Mouse (Mus musculus) midbrain, embryonic 10.5 days (tissue): Measurements from ENCODE around the gene Plekha5. TPM values are rescaled to one million over a fixed set of nuclear protein-coding genes. Genes with fewer than 3 reads are reported as not detected.

Experiments
- DNase-seq: peaks from one replicate; pipeline ENCODE4 v3.0.0-alpha.2; 2017; ENCODE audit warnings: low spot score
- H3K27ac ChIP-seq: fragments of 300-500 bp; sonication (generic); replicated peaks from 2 replicates; pipeline ENCODE4 v1.5.1; 2016; ENCODE audit warnings: mild to moderate bottlenecking
- H3K27me3 ChIP-seq: fragments of 300-500 bp; sonication (generic); 2 replicates; pipeline ENCODE4 v1.6.1; 2016; ENCODE audit warnings: low read depth, mild to moderate bottlenecking; ENCODE audit not compliant: poor library complexity, severe bottlenecking
- H3K36me3 ChIP-seq: fragments of 300-500 bp; sonication (generic); 2 replicates; pipeline ENCODE4 v1.6.1; 2016; ENCODE audit warnings: mild to moderate bottlenecking, moderate library complexity
- H3K4me1 ChIP-seq: fragments of 300-500 bp; sonication (generic); 2 replicates; pipeline ENCODE4 v1.6.1; 2016
- H3K4me3 ChIP-seq: fragments of 300-500 bp; sonication (generic); 2 replicates; pipeline ENCODE4 v1.5.1; 2016; ENCODE audit warnings: mild to moderate bottlenecking, moderate library complexity
- H3K9me3 ChIP-seq: fragments of 300-500 bp; sonication (generic); replicated peaks from 2 replicates; pipeline ENCODE4 v1.6.1; 2016; ENCODE audit warnings: mild to moderate bottlenecking
- WGBS: fragments of 180-500 bp; shearing (Covaris S2); methylation state at CpG from one replicate; pipeline ENCODE4 v1.1.7; 2016; 5-methylcytosine and 5-hydroxymethylcytosine counted together
- polyA plus RNA-seq: library from polyadenylated mRNA; unstranded; fragments of >200 nt; fragmentation: Nextera tagmentation; extraction: Ambion mirVana; gene quantifications from 2 replicates; pipeline ENCODE4 v1.2.1, GENCODE M21; 2016

Plekha5 gene
- polyA plus RNA-seq, 1 experiment from 2014 or later, result 45.9 TPM

- Histone ChIP-seq H3K4me3 (no peak overlapping the region), H3K27ac (no peak overlapping the region), H3K4me1 (peaks cover 4% of the 10 kb centered on the region; the same call in 1 of the 2 replicates), H3K9me3 (no peaks in the 10 kb centered on the region; the same call in 1 of the 2 replicates), H3K27me3 (no peaks in the 10 kb centered on the region), H3K36me3 (peaks cover 23% of the 10 kb centered on the region)
- no peak for DNase-seq
- 93% methylated on average over 7 of the region's 7 CpGs for WGBS
Observed at GRCm38 (mm10) chr6:140501841-140502240, 78.0 kb downstream of the Plekha5 start.

GRCm38 (mm10) chr6:140504796-140505195 lies 80.9 kb downstream of the Plekha5 start:
- Histone ChIP-seq H3K9me3 (no peaks in the 10 kb centered on the region; the same call in 1 of the 2 replicates), H3K36me3 (peaks cover 17% of the 10 kb centered on the region), H3K4me1 (peaks cover 26% of the 10 kb centered on the region), H3K4me3 (no peak overlapping the region), H3K27ac (no peak overlapping the region), H3K27me3 (no peaks in the 10 kb centered on the region)
- WGBS, result 85% methylated on average over 10 of the region's 10 CpGs
- DNase-seq, result no peak

- Histone ChIP-seq H3K36me3 (no peaks in the 10 kb centered on the region), H3K4me1 (peaks cover 37% of the 10 kb centered on the region), H3K27ac (no peak overlapping the region), H3K4me3 (no peak overlapping the region), H3K27me3 (no peaks in the 10 kb centered on the region), H3K9me3 (no peaks in the 10 kb centered on the region)
- no peak for DNase-seq
- 69% methylated on average over 3 of the region's 3 CpGs for WGBS
Observed at GRCm38 (mm10) chr6:140507605-140508004, 83.8 kb downstream of the Plekha5 start.

- Histone ChIP-seq H3K36me3 (no peaks in the 10 kb centered on the region), H3K9me3 (no peaks in the 10 kb centered on the region), H3K4me3 (no peak overlapping the region), H3K4me1 (peaks cover 47% of the 10 kb centered on the region), H3K27ac (no peak overlapping the region), H3K27me3 (no peaks in the 10 kb centered on the region)
- no peak for DNase-seq
- WGBS, result 86% methylated on average over 13 of the region's 13 CpGs
Observed at GRCm38 (mm10) chr6:140508475-140509150, 84.8 kb downstream of the Plekha5 start.

- H3K36me3 ChIP-seq, result no peaks in the 10 kb centered on the region
- H3K9me3 ChIP-seq, result no peaks in the 10 kb centered on the region
- no peaks in the 10 kb centered on the region for H3K27me3 ChIP-seq
- H3K27ac ChIP-seq, result no peak overlapping the region; the same call in 1 of the 2 replicates
- 90% methylated on average over 9 of the region's 9 CpGs for WGBS
- no peak overlapping the region for H3K4me3 ChIP-seq
- H3K4me1 ChIP-seq, result peaks cover 51% of the 10 kb centered on the region
- DNase-seq, result no peak
Observed at GRCm38 (mm10) chr6:140509151-140509530, 85.3 kb downstream of the Plekha5 start.

- peaks cover 62% of the 10 kb centered on the region for H3K4me1 ChIP-seq
- WGBS, result 89% methylated on average over 1 of the region's 1 CpGs
- no peak for DNase-seq
- H3K4me3 ChIP-seq, result no peak overlapping the region
- no peaks in the 10 kb centered on the region for H3K9me3 ChIP-seq
- H3K27ac ChIP-seq, result 0 out of 2 replicates have a peak overlapping the region, but pooled peaks have one; percentile 9
- no peaks in the 10 kb centered on the region for H3K27me3 ChIP-seq
- no peaks in the 10 kb centered on the region for H3K36me3 ChIP-seq
Observed at GRCm38 (mm10) chr6:140512016-140512415, 88.2 kb downstream of the Plekha5 start.

DNA sequence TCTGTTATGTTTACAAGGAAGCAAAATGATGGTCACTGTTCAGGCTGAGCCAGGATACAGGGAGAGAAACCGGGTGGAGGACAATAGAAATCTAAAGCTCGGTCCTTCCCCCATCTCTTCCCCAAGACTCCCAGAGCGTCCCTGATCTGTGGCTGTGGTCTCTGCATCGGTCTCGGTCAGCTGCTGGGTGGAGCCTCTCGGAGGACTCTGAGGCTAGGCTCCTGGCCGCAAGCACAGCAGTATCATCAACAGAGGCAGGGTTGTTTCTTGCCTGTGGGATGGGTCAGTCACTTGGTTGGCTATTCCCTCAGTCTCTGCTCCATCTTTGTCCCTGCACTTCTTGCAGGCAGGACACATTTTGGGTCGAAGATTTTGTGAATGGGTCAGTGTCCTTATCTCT lies 88.6 kb downstream of the Plekha5 start:
- no peak for DNase-seq
- Histone ChIP-seq H3K36me3 (no peaks in the 10 kb centered on the region), H3K9me3 (no peaks in the 10 kb centered on the region), H3K27ac (0 out of 2 replicates have a peak overlapping the region, but pooled peaks have one; percentile 9), H3K27me3 (no peaks in the 10 kb centered on the region), H3K4me1 (peaks cover 60% of the 10 kb centered on the region), H3K4me3 (no peak overlapping the region)
- WGBS, result 61% methylated on average over 8 of the region's 8 CpGs

DNA sequence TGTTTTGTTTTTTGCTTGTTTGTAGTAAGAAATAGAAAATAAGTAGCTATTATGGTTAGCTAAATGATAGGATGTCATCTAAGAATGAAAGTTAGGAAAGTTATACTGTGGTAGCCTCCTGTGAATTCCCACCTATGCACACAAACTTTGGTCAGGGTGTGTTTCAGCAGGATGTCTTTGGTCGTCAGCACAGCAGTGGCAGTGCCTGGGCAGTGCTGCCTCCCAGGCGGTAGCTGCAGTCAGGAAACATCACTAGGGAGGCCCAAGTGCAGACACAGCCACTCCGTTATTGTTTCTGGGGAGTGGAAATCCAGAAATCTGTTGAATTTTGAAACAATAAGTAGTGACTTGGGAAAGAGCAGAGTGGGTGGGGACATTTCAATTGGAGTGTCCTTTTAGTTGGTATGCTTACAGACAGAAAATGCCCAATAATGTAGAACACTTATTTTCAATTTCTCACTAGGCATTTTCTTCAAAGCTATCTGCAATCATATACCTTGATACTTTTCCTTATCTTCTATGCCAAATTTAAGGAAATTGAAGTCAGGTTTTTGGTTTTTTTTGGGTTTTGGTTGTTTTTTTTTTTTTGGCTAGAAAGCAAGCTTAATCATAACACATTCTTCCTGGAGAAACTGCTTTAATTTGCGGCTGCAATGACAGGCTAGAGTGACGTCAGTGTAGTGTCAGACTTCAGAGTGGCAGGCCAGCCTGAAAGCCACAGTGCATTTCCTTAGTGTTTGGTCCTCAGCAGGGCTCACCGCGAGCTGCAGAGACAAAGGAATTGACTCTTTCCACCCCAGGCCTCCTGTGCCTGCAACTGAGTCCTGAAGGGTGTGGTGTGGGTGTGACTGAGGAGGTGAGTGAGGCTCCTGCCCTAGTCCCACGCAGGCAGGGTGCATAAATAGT lies 90.6 kb downstream of the Plekha5 start:
- peak; percentile 34 for DNase-seq
- 25% methylated on average over 8 of the region's 8 CpGs for WGBS
- 0 out of 2 replicates have a peak overlapping the region, but pooled peaks have one; percentile 57 for H3K27ac ChIP-seq

GRCm38 (mm10) chr6:140515550-140515949 lies 91.7 kb downstream of the Plekha5 start:
- H3K9me3 ChIP-seq, result no peaks in the 10 kb centered on the region
- WGBS, result 83% methylated on average over 4 of the region's 4 CpGs
- H3K36me3 ChIP-seq, result no peaks in the 10 kb centered on the region
- no peak overlapping the region for H3K4me3 ChIP-seq
- H3K4me1 ChIP-seq, result peaks cover 62% of the 10 kb centered on the region
- DNase-seq, result no peak
- H3K27me3 ChIP-seq, result no peaks in the 10 kb centered on the region
- H3K27ac ChIP-seq, result no peak overlapping the region

More for the DNA sequence above, 90.6 kb downstream of the Plekha5 start:
- H3K4me1 ChIP-seq, result peaks cover 51% of the 10 kb centered on the region
- H3K36me3 ChIP-seq, result no peaks in the 10 kb centered on the region
- no peak overlapping the region for H3K4me3 ChIP-seq
- no peaks in the 10 kb centered on the region for H3K27me3 ChIP-seq
- H3K9me3 ChIP-seq, result no peaks in the 10 kb centered on the region

DNA sequence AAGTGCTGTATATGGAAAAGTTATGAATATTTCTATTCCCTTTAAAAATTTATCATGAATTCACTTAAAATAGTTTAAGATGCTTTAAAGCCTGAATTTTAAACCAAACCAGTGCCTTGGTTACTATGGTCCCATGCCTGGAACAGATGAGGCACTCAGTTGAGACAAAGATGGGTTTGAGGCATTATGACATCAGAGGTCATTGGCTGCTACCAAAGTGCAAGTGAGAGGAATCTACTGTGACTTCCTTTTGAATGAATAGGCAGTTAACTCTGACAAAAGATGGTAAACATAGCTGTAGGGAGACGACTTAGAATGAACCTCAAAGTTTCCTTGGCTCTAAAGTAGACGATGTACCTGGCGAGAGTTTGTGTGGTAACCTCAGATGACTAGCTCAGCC lies 92.3 kb downstream of the Plekha5 start:
- no peaks in the 10 kb centered on the region for H3K36me3 ChIP-seq
- no peak overlapping the region for H3K27ac ChIP-seq
- H3K4me3 ChIP-seq, result no peak overlapping the region
- H3K9me3 ChIP-seq, result no peaks in the 10 kb centered on the region
- no peaks in the 10 kb centered on the region for H3K27me3 ChIP-seq
- no peak for DNase-seq
- H3K4me1 ChIP-seq, result peaks cover 68% of the 10 kb centered on the region
- WGBS, result 65% methylated on average over 3 of the region's 3 CpGs

- H3K27ac ChIP-seq, result no peak overlapping the region
- peaks cover 69% of the 10 kb centered on the region for H3K4me1 ChIP-seq
- peak; percentile 25 for DNase-seq
- H3K36me3 ChIP-seq, result no peaks in the 10 kb centered on the region
- H3K9me3 ChIP-seq, result no peaks in the 10 kb centered on the region
- no peaks in the 10 kb centered on the region for H3K27me3 ChIP-seq
- H3K4me3 ChIP-seq, result no peak overlapping the region
- WGBS, result 68% methylated on average over 1 of the region's 1 CpGs
Observed at GRCm38 (mm10) chr6:140517188-140517587, 93.3 kb downstream of the Plekha5 start.

DNA sequence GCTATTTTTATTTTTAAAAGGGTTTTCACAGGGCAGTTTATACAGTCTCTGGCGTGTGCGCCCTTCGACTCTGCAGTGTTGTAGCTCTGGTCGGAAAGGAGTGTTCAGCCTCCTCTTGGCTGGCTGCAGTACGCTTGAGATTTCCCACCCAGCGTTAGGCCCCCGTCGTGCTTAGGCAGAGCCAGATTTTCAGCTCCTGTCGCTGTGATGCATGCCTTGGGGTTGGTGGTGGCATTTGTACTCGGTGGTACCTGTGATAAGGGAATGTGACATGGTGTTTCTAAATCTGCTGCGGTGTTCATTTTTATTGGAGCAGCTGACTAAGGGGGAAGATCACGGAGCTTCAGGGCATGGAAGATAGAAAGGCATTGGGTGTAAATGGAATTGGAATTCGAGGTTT lies 95.2 kb downstream of the Plekha5 start:
- H3K27me3 ChIP-seq, result no peaks in the 10 kb centered on the region
- H3K27ac ChIP-seq, result peak overlapping the region; percentile 63; the same call in 1 of the 2 replicates
- peaks cover 52% of the 10 kb centered on the region for H3K4me1 ChIP-seq
- WGBS, result 74% methylated on average over 13 of the region's 13 CpGs
- H3K4me3 ChIP-seq, result no peak overlapping the region
- no peak for DNase-seq
- no peaks in the 10 kb centered on the region for H3K9me3 ChIP-seq
- no peaks in the 10 kb centered on the region for H3K36me3 ChIP-seq
